Mouse (Mus musculus): ENCODE measurements around the gene Calr4.

- no peak for TF ChIP-seq POLR2A (IDR thresholded peaks at IDR 0.05; ENCODE audit: borderline replicate concordance, insufficient read depth, low read length)
- no peak for TF ChIP-seq CTCF (IDR thresholded peaks at IDR 0.05; ENCODE audit: borderline replicate concordance, insufficient read depth, low read depth, low read length)
Measured at GRCm38 (mm10) chr4:109253664-109254151, 19.4 kb downstream of the Calr4 start.
